In genomic region chr6:48554280-48555103, GRCm38 (mm10) we compare ENCODE assay signal across 8 mouse cellular contexts. TPM values are rescaled to one million over a fixed set of nuclear protein-coding genes. Genes with fewer than 3 reads are reported as not detected.
DNase-seq lines count a peak whose midpoint lies in the region; ATAC-seq and TF ChIP-seq lines count a peak whose summit lies in the region.

TSS of gene Lrrc61 (plus strand) at chr6:48554796.

- H3K27me3 ChIP-seq in neural tube, embryonic 15.5 days (replicated peaks), result no peaks in the 10 kb centered on the region

- H3K4me1 ChIP-seq in lung, adult 2 months (ENCODE audit: control insufficient read depth, insufficient read depth, low read length), result peaks cover 4% of the 10 kb centered on the region; the same call in 1 of the 2 replicates
- H3K4me1 ChIP-seq in neural tube, embryonic 15.5 days, result peaks cover 20% of the 10 kb centered on the region

- peak within 1 kb of the TSS; percentile 100 for H3K27ac ChIP-seq in layer of hippocampus, adult 2 months
- H3K27ac ChIP-seq in neural tube, embryonic 15.5 days (replicated peaks), result peak within 1 kb of the TSS; percentile 97

- no peaks in the 10 kb centered on the region for H3K9me3 ChIP-seq in neural tube, embryonic 15.5 days (replicated peaks)

- peak within 1 kb of the TSS; percentile 70 for H3K9ac ChIP-seq in neural tube, embryonic 15.5 days (replicated peaks)

- peak within 1 kb of the TSS; percentile 84 for H3K4me3 ChIP-seq in layer of hippocampus, adult 2 months
- peak within 1 kb of the TSS; percentile 64 for H3K4me3 ChIP-seq in lung, adult 2 months (replicated peaks; ENCODE audit: extremely low read depth, low read depth, low read length)
- peak within 1 kb of the TSS; percentile 56 for H3K4me3 ChIP-seq in neural tube, embryonic 15.5 days (replicated peaks)

- peaks cover 16% of the 10 kb centered on the region for H3K36me3 ChIP-seq in neural tube, embryonic 15.5 days

- peak; percentile 93 for DNase-seq in MN1 (ENCODE audit: low spot score)
- DNase-seq in cerebellum, adult 9-10 months, result peak; percentile 98
- peak; percentile 92 for DNase-seq in forelimb bud, embryonic 11.5 days (ENCODE audit: low read depth, low spot score)
- peak; percentile 99 for DNase-seq in heart, postnatal 4 days
- peak; percentile 96 to 99 for DNase-seq in layer of hippocampus, adult 2 months (ENCODE audit: low spot score in 2 of 2)
- peak; percentile 98 for DNase-seq in lung, adult 2 months
- peak; percentile 99 for DNase-seq in testis, postnatal 10 days (ENCODE audit: low spot score)

- TF ChIP-seq CTCF in layer of hippocampus, adult 2 months (conservative IDR thresholded peaks at IDR 0.05), result no peak
- TF ChIP-seq CTCF in lung, adult 2 months (IDR thresholded peaks at IDR 0.05; ENCODE audit: insufficient read depth, low read length), result no peak

- peak within 1 kb of the TSS; percentile 71 for H3K4me2 ChIP-seq in neural tube, embryonic 15.5 days

- WGBS in lung, adult 2 months, result 1% methylated on average over 39 of the region's 39 CpGs
- WGBS in neural tube, embryonic 15.5 days, result under 1% methylated on average over 39 of the region's 39 CpGs

- TF ChIP-seq POLR2A in lung, adult 2 months (IDR thresholded peaks at IDR 0.05; ENCODE audit: borderline replicate concordance, extremely low read depth, low read depth, low read length), result peak; percentile 85

- ATAC-seq in neural tube, embryonic 15.5 days (ENCODE audit: low FRiP score), result peak; percentile 94

RNA-seq across cellular contexts. Expression of gene Lrrc61, which starts in this region (rescaled TPM):
- total RNA-seq in heart, postnatal 4 days (2021), result 1 to 10 TPM; 7.5 to 9.1 TPM
- 10 to 100 TPM; 36.6 to 40.9 TPM for total RNA-seq in layer of hippocampus, adult 2 months (2021)
- 16.8 and 19.8 TPM in 2 replicates for polyA plus RNA-seq in lung, adult 2 months (2012; rRNA removed)
- 21.6 and 24.0 TPM in 2 replicates for polyA plus RNA-seq in neural tube, embryonic 15.5 days (2015; fragmentation: Nextera tagmentation; extraction: Ambion mirVana)

Comparison
In these comparisons a context has a peak if more than half of its experiments do, and no peak if none do; other contexts are left out.
1. Peak in every context shown above with its lines: DNase-seq, ATAC-seq, H3K4me3 ChIP-seq and H3K27ac ChIP-seq.